Mouse (Mus musculus) neutrophil, adult 5-6 weeks (primary cell): Measurements from ENCODE around the gene Hif1an. TPM values are rescaled to one million over a fixed set of nuclear protein-coding genes. Genes with fewer than 3 reads are reported as not detected.

ENCODE experiments used
- ATAC-seq: fragments of 151-379, 151-347 bp; 2 replicates; pipeline ENCODE4 v1.8.0; 2017; ENCODE audit warnings: mild to moderate bottlenecking, moderate TSS enrichment; ENCODE audit not compliant: insufficient number of reproducible peaks, poor library complexity, low FRiP score, severe bottlenecking; ENCODE audit errors: extremely low read depth
- total RNA-seq: library from RNA; stranded (forward); fragments of 200-1000 nt; gene quantifications from 2 replicates; pipeline ENCODE4 v1.2.3, GENCODE M21; 2017

Hif1an gene
- 24.9 and 29.6 TPM in 2 replicates for total RNA-seq

GRCm38 (mm10) chr19:44562652-44563206, at the start of gene Hif1an:
TSS of gene Hif1an (plus strand) at chr19:44562850.
- ATAC-seq, result peak; percentile 98

GRCm38 (mm10) chr19:44513054-44513833, 49.4 kb upstream of the Hif1an start:
- ATAC-seq, result no peak

- no peak for ATAC-seq
Measured at GRCm38 (mm10) chr19:44513921-44514482, 48.6 kb upstream of the Hif1an start.

GRCm38 (mm10) chr19:44514521-44515451, 47.9 kb upstream of the Hif1an start:
- ATAC-seq, result no peak

GRCm38 (mm10) chr19:44515769-44516168, 46.9 kb upstream of the Hif1an start:
- ATAC-seq, result no peak

GRCm38 (mm10) chr19:44517996-44518768, 44.5 kb upstream of the Hif1an start:
- ATAC-seq, result no peak

- no peak for ATAC-seq
Measured at GRCm38 (mm10) chr19:44519152-44519551, 43.5 kb upstream of the Hif1an start.

GRCm38 (mm10) chr19:44525551-44526205, 37.0 kb upstream of the Hif1an start:
- ATAC-seq, result no peak

- no peak for ATAC-seq
Measured at GRCm38 (mm10) chr19:44530018-44530417, 32.6 kb upstream of the Hif1an start.

- ATAC-seq, result no peak
Measured at GRCm38 (mm10) chr19:44535376-44535775, 27.3 kb upstream of the Hif1an start.

- no peak for ATAC-seq
Measured at GRCm38 (mm10) chr19:44537416-44537815, 25.2 kb upstream of the Hif1an start.

- ATAC-seq, result no peak
Measured at GRCm38 (mm10) chr19:44542694-44543178, 19.9 kb upstream of the Hif1an start.

GRCm38 (mm10) chr19:44544372-44544771, 18.3 kb upstream of the Hif1an start:
- no peak for ATAC-seq

- ATAC-seq, result peak; percentile 76; the same call in 1 of the 2 replicates
Measured at GRCm38 (mm10) chr19:44544775-44545174, 17.9 kb upstream of the Hif1an start.

GRCm38 (mm10) chr19:44545321-44546041, 17.2 kb upstream of the Hif1an start, which contains the start of gene Sec31b:
TSS of gene Sec31b (minus strand) at chr19:44545864.
- no peak for ATAC-seq

GRCm38 (mm10) chr19:44552731-44553130, 9.9 kb upstream of the Hif1an start, which contains the start of gene Gm20538:
TSS of gene Gm20538 (minus strand) at chr19:44552831.
- ATAC-seq, result no peak

- ATAC-seq, result no peak
Measured at GRCm38 (mm10) chr19:44553286-44553685, 9.4 kb upstream of the Hif1an start.
